Mouse (Mus musculus) 416B (cell line): Measurements from ENCODE around the gene Slc38a3.

ENCODE experiments used
- DNase-seq: peaks from one replicate; pipeline ENCODE4 v3.0.0; 2011; ENCODE audit warnings: low read depth

Slc38a3 gene

DNA sequence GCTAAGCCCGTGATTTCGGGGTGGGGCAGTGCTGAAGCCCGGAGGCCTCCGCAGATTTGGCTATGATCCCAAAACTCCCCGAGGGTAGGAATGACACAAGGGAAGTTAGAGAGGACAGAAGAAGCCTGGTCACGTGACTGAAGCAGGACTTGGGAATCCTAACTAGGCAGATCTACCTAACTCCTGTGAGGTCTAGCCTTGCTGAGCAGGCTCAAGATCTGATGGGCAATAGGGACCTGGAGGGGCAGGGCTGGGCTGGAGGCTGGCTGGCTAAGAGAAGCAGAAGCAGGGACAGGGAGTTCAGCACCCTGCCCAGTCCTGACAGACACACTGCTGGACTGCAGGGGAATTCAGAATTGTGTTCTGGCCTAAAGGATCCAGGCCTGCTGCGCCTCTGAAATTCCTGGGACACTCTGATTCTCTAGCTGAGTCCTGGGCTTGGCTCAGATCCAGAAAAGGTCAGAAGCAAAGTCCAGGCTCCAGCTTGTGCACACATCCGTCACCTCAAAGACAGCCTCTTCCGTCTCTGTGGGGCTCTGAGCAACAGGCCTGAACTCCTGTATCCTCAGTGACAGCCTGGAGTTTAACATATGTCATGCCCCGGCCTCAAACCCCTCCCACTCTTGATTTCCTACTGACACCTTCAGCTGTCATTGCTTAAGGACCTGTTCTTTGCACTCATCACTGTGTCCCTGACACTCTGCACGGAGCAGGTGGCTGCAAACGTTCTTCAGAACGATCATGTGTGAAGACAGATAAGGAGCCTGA is 50.4 kb downstream of the Slc38a3 start:
- no peak for DNase-seq

DNA sequence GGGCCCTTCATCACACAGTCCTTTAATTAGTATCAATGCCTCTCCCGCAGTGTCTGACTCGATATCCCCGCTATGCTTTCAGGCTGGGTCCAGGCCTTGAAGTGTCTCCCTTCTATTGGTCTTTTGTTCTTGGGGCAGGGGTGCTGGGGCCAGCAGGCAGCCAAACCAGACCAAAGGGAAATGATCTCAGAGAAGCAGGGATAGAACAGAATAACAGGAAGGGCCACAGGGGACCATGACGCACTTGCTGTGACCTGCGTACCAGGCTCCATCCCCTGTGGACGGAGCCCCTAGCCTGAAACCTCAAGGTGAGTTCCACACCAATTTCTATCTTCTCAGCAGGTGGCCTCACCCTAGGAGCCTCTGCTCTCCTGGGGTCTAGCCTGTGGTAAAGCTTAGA is 51.2 kb downstream of the Slc38a3 start:
- DNase-seq: no peak

DNA sequence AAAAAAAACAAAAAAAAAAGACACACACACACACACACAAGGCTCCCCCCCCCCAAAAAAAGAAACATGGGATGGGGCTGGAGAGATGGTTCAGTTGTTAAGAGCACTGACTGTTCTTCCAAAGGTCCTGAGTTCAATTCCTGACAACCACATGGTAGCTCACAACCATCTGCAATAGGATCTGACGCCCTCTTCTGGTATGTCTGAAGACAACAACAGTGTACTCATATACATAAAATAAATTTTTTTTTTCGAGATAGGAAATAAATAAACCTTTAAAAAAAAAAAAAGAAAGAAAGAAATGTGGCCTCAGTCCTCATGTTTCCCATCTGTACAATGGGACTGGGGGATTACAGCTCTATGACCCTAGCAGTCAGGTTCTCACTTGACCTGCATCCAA is 51.9 kb downstream of the Slc38a3 start:
- DNase-seq: peak; percentile 47

DNA sequence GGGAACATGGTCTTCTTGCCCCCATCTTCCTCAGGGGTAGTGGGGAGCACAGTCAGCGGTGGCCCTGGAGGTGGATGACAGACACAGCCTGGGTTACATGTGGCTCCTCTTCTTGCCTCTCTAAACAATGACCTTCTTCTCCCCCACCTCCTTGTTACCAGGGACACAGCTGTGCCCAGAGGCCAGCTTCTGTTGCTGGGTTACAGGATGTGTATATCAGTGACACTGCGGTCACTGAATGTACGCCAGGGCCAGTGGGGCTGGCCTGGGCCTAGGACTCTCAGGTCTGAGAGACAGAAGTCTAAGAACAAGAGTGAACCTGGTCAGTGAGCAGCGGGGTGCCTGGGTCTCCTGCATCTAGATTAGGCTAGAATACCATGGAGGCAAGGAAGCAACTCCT is 54.3 kb downstream of the Slc38a3 start:
- no peak for DNase-seq

DNA sequence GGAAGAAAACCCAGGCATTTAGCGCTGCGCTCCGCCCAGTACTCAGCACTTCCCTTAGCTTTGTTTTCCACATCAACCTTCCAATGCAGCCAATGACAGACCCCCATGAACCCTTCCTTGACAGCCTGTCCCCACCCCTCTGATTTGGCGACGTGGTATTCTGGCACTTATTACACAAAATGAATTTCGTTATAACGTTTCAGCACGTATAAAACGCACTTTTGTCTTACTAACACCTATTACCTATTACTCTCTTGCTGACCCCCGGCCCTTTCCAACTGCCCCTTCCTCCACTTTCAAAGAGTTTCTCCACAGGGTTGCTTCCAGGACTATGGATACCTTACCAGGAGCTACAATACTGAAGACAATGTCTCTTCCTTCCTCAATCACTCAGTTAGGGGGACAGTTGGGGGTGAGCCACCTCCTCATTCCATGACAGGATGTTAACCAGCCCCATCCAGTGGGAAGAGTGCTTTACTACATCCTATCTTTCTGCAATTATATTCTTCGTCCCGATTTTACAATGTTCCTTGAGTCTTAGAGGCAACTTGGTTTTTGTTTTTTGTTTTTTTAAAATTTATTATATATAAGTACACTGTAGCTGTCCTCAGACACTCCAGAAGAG is 56.3 kb downstream of the Slc38a3 start:
- DNase-seq: no peak

DNA sequence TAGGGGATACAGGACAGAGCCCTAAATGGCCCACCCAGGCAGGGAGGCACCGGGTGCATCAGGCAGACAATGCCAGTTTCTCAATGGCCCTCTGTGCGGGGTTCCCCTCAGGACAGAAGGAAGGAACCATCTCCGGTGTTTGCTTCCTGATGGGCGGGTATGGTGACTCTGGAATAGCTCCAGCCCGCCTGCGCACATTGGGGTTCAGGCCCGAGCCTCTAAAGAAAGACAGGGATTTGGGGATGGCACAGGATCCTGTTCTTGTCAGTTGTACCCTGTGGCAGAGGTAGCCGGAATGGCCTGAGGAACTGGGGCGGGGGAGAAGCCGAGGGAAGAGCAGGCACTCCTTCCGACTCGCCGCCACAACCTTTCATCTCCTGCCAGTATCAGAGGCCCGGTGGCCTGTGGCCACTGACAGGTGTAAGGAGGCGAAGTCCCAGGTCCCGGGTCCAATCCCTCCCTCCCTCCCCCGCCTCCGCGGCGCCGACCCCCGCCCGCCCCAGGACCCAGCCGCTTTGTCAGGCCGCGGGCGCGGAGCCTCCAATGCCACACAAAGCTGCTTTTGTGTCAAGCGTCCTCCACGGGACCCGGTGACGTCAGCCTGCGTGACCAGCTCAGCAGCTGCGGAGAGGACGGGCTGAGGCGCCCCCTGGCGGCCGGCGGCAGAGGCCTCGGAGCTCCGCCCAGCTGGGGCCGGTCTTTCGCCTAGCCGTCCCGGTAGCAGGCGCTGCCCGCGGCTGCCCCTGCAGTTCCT is 57.0 kb downstream of the Slc38a3 start:
- DNase-seq: peak; percentile 95

DNA sequence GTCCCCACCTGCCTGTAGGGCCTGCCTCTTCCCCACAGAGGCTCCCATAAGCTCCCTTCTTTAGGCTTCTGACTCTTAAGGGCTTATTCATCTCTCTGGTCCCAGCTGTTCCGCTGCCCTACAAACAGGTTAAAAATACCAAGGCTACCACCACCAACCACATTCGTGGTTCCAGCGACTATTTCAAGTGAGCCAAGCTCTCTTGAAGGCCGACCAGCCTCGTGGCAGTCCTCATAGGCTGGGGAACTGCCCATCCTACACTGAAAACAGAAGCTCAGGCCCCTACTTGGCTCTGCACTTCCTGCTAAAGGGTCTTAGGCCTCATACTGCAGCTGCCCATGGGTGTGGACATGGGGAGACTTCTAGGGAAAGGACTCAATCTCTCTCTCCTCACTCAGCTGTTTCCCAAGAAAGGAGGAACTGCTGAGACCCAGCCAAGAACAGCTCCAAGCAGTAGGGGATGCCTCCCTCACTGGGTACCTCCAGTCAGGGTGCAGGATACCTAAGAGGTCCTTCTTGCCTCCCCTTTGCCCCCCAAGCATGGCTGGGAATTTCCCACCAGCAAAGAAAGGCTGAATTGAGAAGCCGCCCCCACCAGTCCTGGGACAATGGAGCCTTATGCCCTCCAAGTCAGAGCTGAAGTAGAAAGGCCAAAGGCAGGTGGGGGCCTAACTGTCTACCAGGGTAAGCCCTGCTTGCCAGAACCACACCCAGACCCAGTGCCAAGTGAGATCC is 57.7 kb downstream of the Slc38a3 start:
- peak; percentile 52 for DNase-seq

DNA sequence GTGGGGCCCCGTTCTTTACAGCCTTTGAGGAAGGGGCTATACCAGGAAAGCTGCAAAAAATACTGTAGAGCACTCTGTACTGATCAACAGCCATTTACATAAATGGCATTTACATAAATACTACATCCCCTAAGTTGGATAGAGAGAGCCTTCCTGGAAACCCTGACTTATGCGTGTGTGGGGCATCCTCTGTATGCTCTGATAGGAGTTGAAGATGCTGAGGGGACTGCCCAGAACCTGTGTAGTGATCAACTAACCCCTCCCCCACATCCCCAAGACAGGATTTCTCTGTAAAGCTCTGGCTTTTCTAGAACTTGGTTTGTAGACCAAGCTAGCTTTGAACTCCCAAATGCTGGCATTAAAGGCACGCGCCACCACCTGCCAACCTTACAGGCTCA is 59.9 kb downstream of the Slc38a3 start:
- DNase-seq: no peak

DNA sequence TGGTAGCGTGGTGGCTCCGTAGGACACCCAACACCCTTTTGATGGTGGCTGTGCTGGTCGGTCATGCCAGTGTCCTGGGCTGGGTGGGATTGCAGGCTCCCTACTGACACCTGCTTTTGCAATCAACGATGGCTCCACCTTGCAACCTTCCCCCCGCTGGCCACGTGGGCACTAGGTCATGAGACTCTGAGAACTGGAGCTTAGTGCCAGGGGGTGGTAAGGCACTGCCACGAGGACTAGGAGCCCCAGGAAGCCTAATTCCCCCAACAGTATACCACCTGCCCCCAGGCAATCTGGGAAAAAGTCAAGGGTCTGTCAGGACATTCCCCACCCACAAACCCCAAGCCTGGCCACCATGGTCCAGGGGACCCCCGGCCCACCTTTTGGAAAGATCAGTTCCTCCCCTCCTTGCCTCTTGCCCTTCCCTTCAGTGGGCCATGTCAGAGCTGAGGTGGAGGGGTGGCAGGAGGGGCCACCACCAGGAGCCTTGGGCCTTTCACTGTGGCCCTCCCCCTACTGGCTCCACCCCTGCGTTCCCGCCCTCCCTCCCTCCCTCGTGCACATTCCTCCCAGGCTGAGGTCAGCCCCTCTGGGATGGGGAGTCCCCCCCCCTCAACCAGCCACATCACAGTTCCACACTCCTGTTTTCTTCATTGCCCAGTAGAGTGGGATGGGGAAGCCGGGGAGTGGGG is 60.4 kb downstream of the Slc38a3 start, which contains the start of gene Sema3b:
Gene Sema3b, minus strand, starts transcription at position 489 of the 692 bp plus-strand sequence.
- no peak for DNase-seq

DNA sequence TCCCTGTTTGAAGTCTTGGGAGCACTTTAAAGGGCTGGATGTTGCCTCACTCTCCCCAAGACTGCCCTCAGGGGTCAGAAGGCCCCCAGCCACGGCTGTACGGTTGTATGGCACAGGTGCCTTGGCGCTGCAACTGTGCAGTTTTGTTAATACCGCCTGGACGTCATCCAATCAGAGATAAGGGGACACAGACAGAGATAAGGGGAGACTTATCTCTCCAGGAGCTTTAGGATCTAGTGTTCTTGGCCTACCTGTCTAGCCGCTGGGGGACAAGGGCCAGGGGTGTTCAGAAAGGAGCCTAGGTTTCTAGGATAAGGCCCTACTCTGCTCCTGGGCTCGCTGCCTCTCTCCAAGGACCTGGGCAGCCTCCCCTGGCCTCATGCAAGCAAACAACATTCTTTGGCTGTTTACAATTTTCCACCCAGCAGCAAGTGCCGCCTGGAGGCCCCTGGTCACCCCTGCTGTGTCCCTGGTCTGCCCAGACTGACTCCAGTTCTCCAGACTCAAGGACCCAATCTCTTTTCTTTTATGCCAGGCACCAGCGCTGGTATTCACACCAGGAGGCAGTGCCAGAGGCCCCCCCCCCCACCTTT is 61.6 kb downstream of the Slc38a3 start:
- no peak for DNase-seq

DNA sequence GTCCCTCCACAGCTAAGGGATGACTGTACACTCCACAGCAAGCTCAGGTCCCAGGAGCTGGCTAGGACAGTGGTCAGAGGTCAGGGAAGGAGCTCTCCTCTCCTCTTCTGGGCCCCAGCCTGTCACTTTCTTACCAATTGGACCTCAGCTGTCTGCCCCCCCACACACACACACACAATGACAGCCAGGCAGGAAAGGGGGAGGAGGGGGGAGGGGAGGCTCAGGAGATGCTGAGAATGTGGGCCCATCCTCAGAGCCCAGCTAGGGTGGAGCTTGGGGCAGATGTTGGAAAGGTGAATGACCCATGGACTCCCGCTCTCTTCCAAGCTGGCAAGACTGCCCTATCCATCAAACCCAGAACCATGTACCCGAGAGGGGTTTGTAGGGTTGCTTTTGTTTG is 62.3 kb downstream of the Slc38a3 start:
- no peak for DNase-seq

DNA sequence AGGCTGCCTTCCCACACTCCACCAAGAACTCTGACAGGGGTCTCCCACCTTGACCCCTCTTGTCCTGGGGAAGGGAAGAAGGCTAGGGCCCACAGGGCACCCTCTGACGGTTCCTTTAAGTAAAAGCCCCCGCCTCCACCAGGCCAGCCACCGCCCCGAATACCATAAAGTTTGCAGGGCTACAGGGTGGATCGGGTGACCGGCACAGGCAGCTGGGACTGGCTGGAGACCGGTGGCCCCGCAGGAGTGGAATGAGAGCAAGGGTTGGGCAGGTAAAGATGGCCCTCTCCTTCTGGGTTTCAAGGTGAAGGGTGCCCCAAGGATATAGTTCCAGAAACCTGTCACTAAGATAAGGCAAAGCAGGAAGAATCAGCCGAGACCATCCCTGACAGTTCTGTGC is 62.7 kb downstream of the Slc38a3 start:
- DNase-seq: no peak

DNA sequence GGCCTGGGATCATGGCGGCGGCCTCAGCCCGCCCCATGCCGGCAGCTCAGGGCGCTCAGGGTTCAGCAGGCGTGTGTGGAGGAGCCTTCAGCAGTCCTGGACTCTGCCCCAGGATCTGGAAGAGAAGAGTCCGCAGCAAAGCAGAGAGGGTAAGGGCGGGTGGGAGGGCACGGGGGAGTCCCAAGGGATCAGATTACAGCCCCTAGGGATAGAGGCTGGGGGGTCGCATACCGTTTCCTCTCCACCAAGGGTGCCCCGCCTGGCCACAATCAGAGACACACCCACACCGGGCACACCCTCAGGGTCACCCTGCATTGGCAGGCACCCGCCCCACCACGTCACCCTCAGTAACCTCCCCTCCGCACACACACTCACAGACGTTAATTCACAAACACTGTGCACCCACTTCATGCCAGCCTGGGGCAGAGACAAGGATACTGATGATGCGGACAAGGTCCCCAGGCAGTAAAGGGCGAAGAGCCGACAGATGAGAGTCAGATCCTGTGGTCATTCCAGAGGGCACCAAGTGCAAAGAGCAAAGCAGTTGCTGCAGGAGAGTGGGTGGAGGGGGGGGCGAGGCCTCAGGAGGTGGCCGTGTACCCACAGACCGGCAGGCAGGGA is 64.2 kb downstream of the Slc38a3 start:
- no peak for DNase-seq

DNA sequence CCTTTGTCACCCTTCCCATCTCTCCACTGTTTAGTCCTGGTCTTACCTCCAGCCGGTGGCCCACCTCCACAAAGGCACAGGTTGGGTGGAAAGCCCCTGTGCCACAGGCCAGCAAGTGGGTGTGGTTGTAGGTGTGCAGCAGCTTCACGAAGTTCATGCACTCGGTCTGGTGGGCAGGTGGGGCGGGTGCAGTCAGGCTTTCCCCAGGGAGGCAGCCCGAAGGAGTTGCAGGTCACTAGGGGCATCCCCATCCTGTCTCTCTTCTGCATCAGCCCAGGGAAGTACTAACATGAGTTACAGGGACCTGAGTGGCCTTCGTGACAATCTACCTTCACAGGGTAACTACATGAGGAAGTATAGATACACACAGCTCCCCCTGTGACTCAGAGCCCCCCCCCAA is 66.1 kb downstream of the Slc38a3 start:
- no peak for DNase-seq

DNA sequence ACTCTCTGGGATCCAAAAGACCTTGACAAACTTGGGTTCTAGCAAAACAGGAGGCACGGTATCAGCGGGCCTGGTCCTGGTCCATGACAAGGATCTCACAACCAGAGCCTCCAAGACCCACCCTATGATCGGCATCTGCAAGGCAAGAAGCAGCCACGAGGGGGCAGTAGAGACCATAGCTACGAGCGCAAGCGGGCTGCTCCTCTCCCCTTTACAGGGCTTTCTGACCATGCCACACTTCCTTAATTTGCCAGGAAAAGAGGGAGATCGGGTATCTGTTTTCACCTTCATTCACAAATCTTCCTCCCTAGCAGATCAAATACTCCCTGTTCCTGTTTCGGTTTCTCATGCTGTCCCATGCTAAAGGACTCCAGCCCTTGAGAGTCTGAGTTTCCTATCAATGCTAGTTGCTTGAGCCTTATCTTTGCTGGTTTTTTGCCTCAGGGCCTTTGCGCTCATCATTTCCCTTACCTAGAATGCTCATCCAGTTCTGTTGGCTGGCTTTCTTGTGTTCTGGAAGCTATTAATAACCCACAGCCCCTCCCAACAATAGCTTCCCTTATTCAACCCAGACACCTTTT is 67.2 kb downstream of the Slc38a3 start:
- peak; percentile 89 for DNase-seq

DNA sequence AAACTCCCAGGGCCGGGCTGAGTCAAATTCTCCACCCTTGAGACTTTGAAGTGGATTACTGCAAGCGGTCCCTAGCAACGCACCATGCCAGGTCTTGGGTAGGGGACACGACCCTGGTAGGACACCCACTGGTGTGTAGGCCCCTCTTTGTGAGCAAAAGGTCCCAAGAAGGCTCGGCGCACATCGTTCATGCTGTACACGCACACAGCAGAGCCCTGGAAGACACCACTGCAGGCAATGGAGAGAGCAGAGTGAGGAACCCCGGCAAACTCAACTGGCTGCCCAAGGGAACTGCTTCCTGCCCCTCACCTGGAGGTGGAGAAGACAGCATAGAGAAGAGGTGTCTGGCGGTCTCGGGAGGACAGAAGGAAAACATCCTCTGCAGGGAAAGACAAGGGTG is 68.1 kb downstream of the Slc38a3 start:
- DNase-seq: no peak

DNA sequence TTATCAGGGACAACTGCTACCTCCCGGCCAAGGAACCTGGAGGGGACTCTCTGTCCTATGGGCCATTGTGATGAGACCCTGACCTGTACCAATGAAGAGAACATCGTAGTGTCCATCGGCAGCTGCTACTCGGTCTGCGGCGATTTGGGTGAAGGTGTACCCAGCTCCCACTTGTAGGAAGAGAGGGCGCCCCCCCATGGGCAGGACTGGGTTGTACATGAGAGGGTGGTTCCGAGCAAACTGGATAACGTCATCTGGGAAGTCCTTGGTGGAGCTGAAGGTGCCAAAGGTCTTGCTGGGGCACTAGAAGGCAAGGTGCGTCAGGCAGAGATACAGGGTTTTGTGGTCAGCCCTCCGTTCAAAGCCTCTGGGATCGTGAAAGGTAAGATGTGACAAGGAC is 68.6 kb downstream of the Slc38a3 start:
- peak; percentile 27 for DNase-seq
